Mouse (Mus musculus) midbrain, embryonic 14.5 days (tissue): Measurements from ENCODE around the gene Immp2l. TPM values are rescaled to one million over a fixed set of nuclear protein-coding genes. Genes with fewer than 3 reads are reported as not detected.

Experiments used
- ATAC-seq: fragments of 200-750 bp; cut with Nextera tagmentation; 2 replicates; pipeline ENCODE4 v1.8.0; 2017; ENCODE audit warnings: moderate number of reproducible peaks, moderate library complexity; ENCODE audit not compliant: low FRiP score, low TSS enrichment
- DNase-seq: peaks from one replicate; pipeline ENCODE4 v3.0.0-alpha.2; 2015
- H3K27ac ChIP-seq: fragments of 300-500 bp; sonication (generic); replicated peaks from 2 replicates; pipeline ENCODE4 v1.5.1; 2014; ENCODE audit warnings: mild to moderate bottlenecking, low read depth, low read length, moderate library complexity
- H3K27me3 ChIP-seq: fragments of 300-500 bp; sonication (generic); 2 replicates; pipeline ENCODE4 v1.6.1; 2014; ENCODE audit warnings: low read length, control low read depth, mixed read lengths; ENCODE audit not compliant: control insufficient read depth, insufficient read depth
- H3K36me3 ChIP-seq: fragments of 300-500 bp; sonication (generic); 2 replicates; pipeline ENCODE4 v1.6.1; 2014; ENCODE audit warnings: low read length, control low read depth; ENCODE audit not compliant: control insufficient read depth, insufficient read depth
- H3K4me1 ChIP-seq: fragments of 300-500 bp; sonication (generic); 2 replicates; pipeline ENCODE4 v1.6.1; 2014; ENCODE audit warnings: mild to moderate bottlenecking, antibody characterized with exemption, low read length, control low read depth; ENCODE audit not compliant: control insufficient read depth, insufficient read depth
- H3K4me2 ChIP-seq: fragments of 300-500 bp; sonication (generic); 2 replicates; pipeline ENCODE4 v1.6.1; 2014; ENCODE audit warnings: mild to moderate bottlenecking, low read length, moderate library complexity
- H3K4me3 ChIP-seq: fragments of 300-500 bp; sonication (generic); replicated peaks from 2 replicates; pipeline ENCODE4 v1.5.1; 2014; ENCODE audit warnings: low read depth, low read length
- H3K9ac ChIP-seq: fragments of 300-500 bp; sonication (generic); replicated peaks from 2 replicates; pipeline ENCODE4 v1.6.1; 2014; ENCODE audit warnings: mild to moderate bottlenecking, low read length, moderate library complexity
- H3K9me3 ChIP-seq: fragments of 300-500 bp; sonication (generic); 2 replicates; pipeline ENCODE4 v1.6.1; 2016; ENCODE audit warnings: low read length, control low read depth, mixed read lengths; ENCODE audit not compliant: control insufficient read depth
- WGBS: fragments of 180-500 bp; shearing (Covaris S2); extraction: QIAGEN DNeasy Blood & Tissue Kit; methylation state at CpG from one replicate; pipeline ENCODE4 v1.1.7; 2014; 5-methylcytosine and 5-hydroxymethylcytosine counted together
- polyA plus RNA-seq: library from polyadenylated mRNA; unstranded; fragments of >200 nt; fragmentation: Nextera tagmentation; extraction: Ambion mirVana; gene quantifications from 2 replicates; pipeline ENCODE4 v1.2.1, GENCODE M21; 2014

Immp2l gene
- polyA plus RNA-seq, 1 experiment from 2014 or later = 5.5 TPM

DNA sequence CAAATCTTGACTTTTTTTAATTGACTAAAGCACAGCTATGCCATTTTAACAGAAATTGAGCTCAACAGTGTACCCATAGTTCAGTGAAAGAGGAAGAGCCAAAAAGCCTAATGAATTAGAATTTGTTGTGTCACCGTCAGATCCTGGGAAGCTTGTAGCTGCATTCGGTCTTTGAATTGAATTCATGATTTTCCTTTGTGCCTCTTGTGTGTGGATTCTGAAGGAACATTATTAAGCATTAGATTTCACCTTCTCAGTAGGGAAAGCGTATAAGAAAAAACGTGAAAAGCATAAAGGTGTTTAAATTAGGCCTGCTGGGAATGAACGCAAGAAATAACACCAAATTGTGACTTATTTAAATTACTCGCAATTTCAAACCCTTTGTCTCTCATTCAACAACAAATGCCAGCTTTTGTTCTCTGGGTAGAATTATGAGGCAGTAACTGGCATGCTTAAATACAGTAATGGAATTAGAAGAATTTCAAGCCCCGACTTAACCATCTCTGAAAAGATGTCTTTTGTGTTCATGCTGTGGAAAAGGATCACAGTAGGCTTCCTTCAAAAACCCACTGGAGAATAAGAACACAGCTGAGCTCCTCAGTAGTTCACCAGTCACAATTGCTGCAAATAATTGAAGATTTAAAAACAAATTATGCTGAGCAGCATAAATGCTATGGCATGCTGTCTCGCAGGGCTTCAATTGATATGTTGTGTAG, 626.1 kb downstream of the Immp2l start:
- H3K9ac ChIP-seq = no peak overlapping the region
- DNase-seq (peak; percentile 55), ATAC-seq (no peak)

DNA sequence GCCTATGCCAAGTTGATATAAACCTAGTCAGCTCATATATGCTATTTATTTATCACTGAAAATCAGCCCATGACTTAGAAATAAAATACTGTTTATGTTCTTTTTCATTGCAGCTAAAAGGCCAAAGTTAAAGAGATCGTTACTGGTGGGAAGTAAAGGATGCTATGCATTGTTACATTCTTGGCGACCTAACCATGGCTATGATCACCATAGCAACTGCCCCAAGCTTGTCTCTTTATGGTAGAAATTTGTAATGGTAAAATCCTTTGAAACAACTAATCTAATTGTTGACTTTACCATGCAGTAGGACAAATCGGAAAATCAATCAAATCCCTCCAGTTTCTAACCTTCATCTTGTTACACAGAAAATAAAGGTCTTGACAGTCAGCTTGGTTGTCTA, 644.4 kb downstream of the Immp2l start:
- Histone ChIP-seq H3K27me3 (no peaks in the 10 kb centered on the region), H3K4me3 (no peak overlapping the region), H3K9ac (no peak overlapping the region), H3K4me1 (no peaks in the 10 kb centered on the region), H3K36me3 (no peaks in the 10 kb centered on the region), H3K4me2 (no peak overlapping the region), H3K27ac (no peak overlapping the region), H3K9me3 (no peaks in the 10 kb centered on the region)
- DNase-seq (peak; percentile 13), ATAC-seq (no peak)
- 20% methylated on average over 3 of the region's 3 CpGs for WGBS

More for the DNA sequence above, 626.1 kb downstream of the Immp2l start:
- H3K9me3 ChIP-seq = no peaks in the 10 kb centered on the region
- H3K36me3 ChIP-seq = no peaks in the 10 kb centered on the region
- peaks cover 20% of the 10 kb centered on the region for H3K4me1 ChIP-seq
- WGBS = 18% methylated on average over 8 of the region's 8 CpGs
- no peaks in the 10 kb centered on the region for H3K27me3 ChIP-seq
- H3K4me3 ChIP-seq = no peak overlapping the region
- H3K27ac ChIP-seq = peak overlapping the region; percentile 42
- H3K4me2 ChIP-seq = no peak overlapping the region

DNA sequence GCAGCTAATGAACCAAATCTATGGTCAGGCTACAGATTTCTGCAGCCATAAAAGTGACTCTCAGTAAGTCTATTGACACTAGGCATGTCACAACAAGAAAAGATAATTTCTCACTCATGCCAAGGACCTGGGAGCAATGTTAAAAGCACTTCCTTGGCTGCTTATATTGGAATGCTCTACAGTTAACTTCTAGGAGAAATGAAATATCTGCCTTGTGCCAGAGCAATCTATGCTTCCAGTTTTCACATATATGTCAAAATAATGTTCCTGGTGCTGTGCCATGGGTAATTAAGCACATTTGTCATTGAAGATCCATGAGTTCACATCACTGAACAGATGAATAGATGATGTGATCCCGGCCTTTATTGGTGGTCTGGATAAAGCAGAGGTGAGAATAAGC, 645.6 kb downstream of the Immp2l start:
- no peaks in the 10 kb centered on the region for H3K4me1 ChIP-seq
- H3K4me2 ChIP-seq = no peak overlapping the region
- no peak overlapping the region for H3K9ac ChIP-seq
- H3K4me3 ChIP-seq = no peak overlapping the region
- no peaks in the 10 kb centered on the region for H3K9me3 ChIP-seq
- H3K36me3 ChIP-seq = no peaks in the 10 kb centered on the region
- no peak overlapping the region for H3K27ac ChIP-seq
- ATAC-seq = no peak
- no peak for DNase-seq
- H3K27me3 ChIP-seq = no peaks in the 10 kb centered on the region
- 91% methylated on average over 1 of the region's 1 CpGs for WGBS

DNA sequence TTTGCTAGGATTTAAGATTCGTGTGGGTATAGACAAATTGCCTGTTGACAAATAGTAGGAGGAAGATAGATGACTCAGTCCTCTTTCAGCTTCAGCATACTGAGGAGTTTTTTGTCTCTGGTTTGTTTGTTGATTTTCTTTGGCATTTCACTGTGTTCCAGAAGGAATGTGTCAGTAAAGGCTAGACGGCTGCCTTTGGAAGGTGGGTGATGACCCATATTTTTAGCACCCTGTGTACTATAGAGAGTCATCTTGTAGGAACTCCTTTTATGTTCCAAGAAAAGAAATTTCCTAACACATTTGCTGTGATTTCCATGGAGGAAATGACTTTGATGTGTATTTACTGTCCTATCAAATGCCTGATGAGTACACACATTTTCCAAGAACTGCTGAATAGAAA, 651.0 kb downstream of the Immp2l start:
- 76% methylated on average over 2 of the region's 2 CpGs for WGBS
- no peak overlapping the region for H3K9ac ChIP-seq
- no peak for DNase-seq
- no peaks in the 10 kb centered on the region for H3K9me3 ChIP-seq
- ATAC-seq = no peak
- H3K36me3 ChIP-seq = no peaks in the 10 kb centered on the region
- no peaks in the 10 kb centered on the region for H3K4me1 ChIP-seq
- no peaks in the 10 kb centered on the region for H3K27me3 ChIP-seq
- no peak overlapping the region for H3K4me3 ChIP-seq
- no peak overlapping the region for H3K4me2 ChIP-seq
- no peak overlapping the region for H3K27ac ChIP-seq

DNA sequence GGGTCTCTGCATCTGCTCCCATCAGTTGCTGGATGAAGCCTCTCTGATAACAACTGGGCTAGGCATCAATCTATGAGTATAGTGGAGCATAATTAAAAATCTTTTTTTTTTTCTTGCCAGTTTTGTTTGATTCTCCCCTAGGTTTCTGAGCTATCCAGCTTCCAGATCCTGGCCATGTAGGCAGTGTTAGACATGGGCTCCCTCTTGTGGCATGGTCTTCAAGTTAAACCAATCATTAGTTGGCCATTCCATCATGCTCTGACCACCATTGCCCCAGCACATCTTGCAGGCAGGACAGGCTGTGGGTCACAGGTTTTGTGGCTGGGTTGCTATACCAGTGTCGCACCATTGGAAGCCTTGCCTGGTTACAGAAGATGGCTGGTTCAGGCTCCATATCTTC, 656.3 kb downstream of the Immp2l start:
- Histone ChIP-seq H3K4me3 (no peak overlapping the region), H3K4me2 (no peak overlapping the region), H3K9ac (no peak overlapping the region), H3K4me1 (no peaks in the 10 kb centered on the region), H3K9me3 (no peaks in the 10 kb centered on the region), H3K36me3 (no peaks in the 10 kb centered on the region), H3K27ac (no peak overlapping the region), H3K27me3 (peaks cover 8% of the 10 kb centered on the region; the same call in 1 of the 2 replicates)
- 95% methylated on average over 1 of the region's 1 CpGs for WGBS
- ATAC-seq (no peak), DNase-seq (peak; percentile 34)

DNA sequence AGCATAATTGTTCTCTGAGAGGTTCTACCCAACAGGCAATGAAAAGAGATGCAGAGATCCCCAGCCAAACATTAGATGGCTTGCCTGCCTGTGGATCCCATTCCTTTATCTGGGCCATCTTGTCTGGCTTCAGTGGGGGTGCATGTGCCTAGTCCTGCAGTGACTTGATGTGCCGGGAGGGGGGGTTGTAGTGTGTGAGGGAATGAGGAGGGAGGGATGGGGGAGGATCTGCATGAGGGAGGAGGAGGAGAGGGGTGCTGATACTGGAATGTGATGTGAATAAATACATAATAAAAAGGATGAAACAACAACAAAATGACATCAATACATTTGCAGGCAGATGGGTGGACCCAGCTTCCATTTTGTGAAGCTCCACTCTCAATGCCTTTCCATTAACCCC, 658.3 kb downstream of the Immp2l start:
- H3K4me1 ChIP-seq = no peaks in the 10 kb centered on the region
- peaks cover 15% of the 10 kb centered on the region for H3K27me3 ChIP-seq
- no peak overlapping the region for H3K4me3 ChIP-seq
- no peak overlapping the region for H3K9ac ChIP-seq
- H3K27ac ChIP-seq = no peak overlapping the region
- ATAC-seq = no peak
- H3K4me2 ChIP-seq = no peak overlapping the region
- H3K36me3 ChIP-seq = no peaks in the 10 kb centered on the region
- WGBS = 54% methylated on average over 1 of the region's 1 CpGs
- DNase-seq = no peak
- no peaks in the 10 kb centered on the region for H3K9me3 ChIP-seq

DNA sequence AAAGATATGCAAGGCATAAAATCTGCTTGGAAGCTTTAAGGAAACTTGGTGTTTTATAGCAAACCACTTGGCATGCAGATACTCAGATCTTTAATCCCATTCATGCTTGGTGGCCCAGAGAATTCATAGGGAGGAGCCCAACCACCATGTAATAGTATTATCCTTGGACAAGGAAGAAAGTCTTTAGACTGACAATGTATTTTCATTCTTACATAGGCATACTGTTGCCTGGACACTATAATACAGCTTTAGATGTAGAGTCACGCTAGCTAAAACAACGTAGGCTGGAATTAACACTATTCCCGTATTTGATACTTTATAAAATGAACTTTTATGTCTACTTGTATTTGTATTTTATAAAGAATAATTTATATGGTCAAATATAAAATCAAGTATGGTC, 665.9 kb downstream of the Immp2l start:
- Histone ChIP-seq H3K4me3 (no peak overlapping the region), H3K4me2 (no peak overlapping the region)

DNA sequence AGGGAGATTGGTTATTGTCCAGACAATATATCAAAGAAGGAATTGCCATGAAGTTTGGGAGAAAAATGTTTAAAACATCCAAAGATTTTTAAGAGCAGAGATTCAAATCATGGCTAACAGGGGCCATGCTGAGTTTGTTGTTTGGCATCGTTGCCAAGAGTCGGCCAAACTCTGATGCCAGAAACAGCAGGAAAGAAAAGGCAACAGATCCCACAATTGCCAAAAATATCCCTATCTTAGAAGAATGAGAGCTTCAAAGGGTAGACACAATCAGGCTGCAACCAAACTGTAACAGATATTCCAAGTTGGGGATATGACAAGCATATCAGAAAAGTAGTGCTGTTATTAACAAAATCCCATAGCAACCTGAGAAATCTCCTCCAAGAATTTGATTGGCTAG, 686.7 kb downstream of the Immp2l start:
- WGBS = 91% methylated on average over 2 of the region's 2 CpGs
- Histone ChIP-seq H3K9ac (no peak overlapping the region), H3K4me3 (no peak overlapping the region), H3K9me3 (no peaks in the 10 kb centered on the region), H3K27me3 (no peaks in the 10 kb centered on the region), H3K4me1 (no peaks in the 10 kb centered on the region), H3K4me2 (no peak overlapping the region), H3K36me3 (no peaks in the 10 kb centered on the region), H3K27ac (no peak overlapping the region)
- ATAC-seq (no peak), DNase-seq (no peak)

More for the DNA sequence above, 665.9 kb downstream of the Immp2l start:
- ATAC-seq (no peak), DNase-seq (peak; percentile 26)
- Histone ChIP-seq H3K27ac (no peak overlapping the region), H3K36me3 (no peaks in the 10 kb centered on the region), H3K9ac (no peak overlapping the region), H3K4me1 (no peaks in the 10 kb centered on the region), H3K9me3 (no peaks in the 10 kb centered on the region), H3K27me3 (peaks cover 33% of the 10 kb centered on the region)
- WGBS = 18% methylated on average over 3 of the region's 3 CpGs

DNA sequence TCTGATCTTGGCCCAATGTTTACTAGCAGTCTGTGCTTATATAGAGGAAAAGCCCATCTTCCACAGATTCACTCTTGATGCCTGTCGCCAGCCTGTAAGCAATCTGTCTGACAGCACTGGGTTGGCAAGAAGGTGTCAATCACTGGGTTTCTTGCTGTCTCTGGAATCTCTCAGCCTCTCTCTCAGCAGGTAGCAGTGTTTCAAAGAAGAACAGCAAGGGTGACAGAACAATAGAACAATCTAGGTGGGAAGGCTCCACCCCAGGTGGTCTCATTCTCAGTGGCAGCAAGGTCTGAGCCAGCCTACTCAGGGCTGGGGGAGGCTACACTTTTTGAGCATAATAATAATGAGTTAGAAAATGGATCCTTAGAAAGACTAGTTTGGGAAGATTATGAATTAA, 693.1 kb downstream of the Immp2l start:
- no peaks in the 10 kb centered on the region for H3K4me1 ChIP-seq
- no peaks in the 10 kb centered on the region for H3K9me3 ChIP-seq
- WGBS = 35% methylated on average over 1 of the region's 1 CpGs
- H3K4me3 ChIP-seq = no peak overlapping the region
- ATAC-seq (no peak), DNase-seq (no peak)
- H3K4me2 ChIP-seq = no peak overlapping the region
- no peak overlapping the region for H3K9ac ChIP-seq
- no peak overlapping the region for H3K27ac ChIP-seq
- no peaks in the 10 kb centered on the region for H3K27me3 ChIP-seq
- H3K36me3 ChIP-seq = no peaks in the 10 kb centered on the region
